Mouse (Mus musculus): ENCODE measurements around the gene Palld. TPM values are rescaled to one million over a fixed set of nuclear protein-coding genes. Genes with fewer than 3 reads are reported as not detected.

The Palld gene
- polyA plus RNA-seq, 1 experiment from 2014 or later, result 70.4 TPM

DNA sequence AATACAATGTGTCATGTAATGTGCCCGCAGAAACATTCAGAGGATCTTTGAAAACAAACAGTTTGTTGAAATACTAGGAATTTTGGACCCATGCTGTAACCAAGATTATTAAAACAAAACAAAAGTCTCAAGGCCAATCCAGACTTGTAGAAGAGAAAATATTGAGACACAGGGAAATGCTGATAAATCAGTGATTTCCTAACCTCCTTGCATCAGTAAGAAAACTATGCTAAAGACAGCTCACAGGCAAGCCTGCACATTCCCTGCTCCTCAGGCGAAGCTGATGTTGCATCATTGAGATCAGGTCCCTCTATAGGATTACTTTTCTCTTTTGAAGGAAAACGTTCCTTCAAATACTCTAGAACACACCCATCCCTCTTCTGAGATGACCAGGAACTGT, 112.5 kb downstream of the Palld start:
- H3K4me2 ChIP-seq (ENCODE audit: low read depth, low read length), result no peak overlapping the region
- no peaks in the 10 kb centered on the region for H3K27me3 ChIP-seq (replicated peaks; ENCODE audit: control insufficient read depth, insufficient read depth, low read length)
- H3K9me3 ChIP-seq (ENCODE audit: control insufficient read depth, low read length), result no peaks in the 10 kb centered on the region
- 80% methylated on average over 3 of the region's 3 CpGs for WGBS
- H3K9ac ChIP-seq (ENCODE audit: low read depth, low read length), result no peak overlapping the region
- H3K4me3 ChIP-seq (ENCODE audit: low read length), result no peak overlapping the region
- no peak overlapping the region for H3K27ac ChIP-seq (ENCODE audit: low read length)
- no peaks in the 10 kb centered on the region for H3K4me1 ChIP-seq (ENCODE audit: control insufficient read depth, insufficient read depth, low read length)
- no peaks in the 10 kb centered on the region for H3K36me3 ChIP-seq (ENCODE audit: control insufficient read depth, insufficient read depth, low read length)
- no peak for ATAC-seq

DNA sequence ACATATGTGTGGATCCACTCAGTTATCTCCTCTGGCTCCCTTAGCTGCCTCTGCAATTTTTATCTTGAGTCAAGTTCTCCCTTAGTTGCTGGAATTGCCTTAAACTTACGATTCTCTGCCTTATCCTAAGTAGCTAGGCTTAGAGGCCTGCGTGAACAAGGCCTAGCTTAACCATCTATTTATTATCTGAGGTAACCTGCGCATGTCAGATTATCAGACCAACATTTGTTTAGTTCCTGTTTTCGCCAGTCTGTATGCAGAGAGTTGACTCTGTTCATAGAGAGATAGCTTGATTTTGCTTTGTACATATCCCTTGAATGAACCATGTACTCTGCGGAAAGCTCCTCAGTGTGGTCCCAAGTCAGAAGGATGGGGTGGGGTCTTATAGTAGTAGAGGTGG, 113.2 kb downstream of the Palld start:
- Histone ChIP-seq H3K9ac (ENCODE audit: low read depth, low read length) (no peak overlapping the region), H3K27ac (ENCODE audit: low read length) (no peak overlapping the region), H3K36me3 (ENCODE audit: control insufficient read depth, insufficient read depth, low read length) (no peaks in the 10 kb centered on the region), H3K4me2 (ENCODE audit: low read depth, low read length) (no peak overlapping the region), H3K9me3 (ENCODE audit: control insufficient read depth, low read length) (no peaks in the 10 kb centered on the region), H3K4me3 (ENCODE audit: low read length) (no peak overlapping the region), H3K4me1 (ENCODE audit: control insufficient read depth, insufficient read depth, low read length) (no peaks in the 10 kb centered on the region), H3K27me3 (replicated peaks; ENCODE audit: control insufficient read depth, insufficient read depth, low read length) (no peaks in the 10 kb centered on the region)
- ATAC-seq, result no peak
- 89% methylated on average over 5 of the region's 5 CpGs for WGBS

DNA sequence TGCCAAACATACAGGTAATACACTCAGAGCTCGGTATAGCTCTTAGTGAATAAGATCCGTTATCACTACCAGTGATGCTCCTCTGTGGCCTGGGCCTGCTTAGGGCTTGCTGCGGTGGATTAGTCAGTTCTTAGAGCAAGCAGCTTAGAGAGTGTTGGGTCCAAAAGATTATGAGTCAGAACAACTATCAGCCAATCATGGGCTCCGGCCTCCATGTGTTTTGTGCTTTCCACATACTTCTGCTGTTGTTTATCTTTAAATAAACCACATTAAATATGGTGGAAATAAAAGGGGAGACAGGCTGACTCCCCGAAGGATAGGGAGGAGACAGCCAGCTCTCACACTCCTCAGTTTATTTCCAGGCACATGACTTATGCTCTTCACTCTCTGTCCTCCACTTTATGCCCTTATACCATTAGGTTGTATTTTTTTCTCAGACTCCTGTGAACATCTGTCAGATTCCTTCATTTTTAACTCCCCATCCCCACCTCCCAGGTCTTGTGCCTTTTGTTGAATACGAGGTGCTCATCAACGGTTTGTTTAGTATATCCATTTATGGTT, 119.5 kb downstream of the Palld start:
- 75% methylated on average over 7 of the region's 7 CpGs for WGBS

GRCm38 (mm10) chr8:61780652-61781257, 121.7 kb downstream of the Palld start:
- H3K9ac ChIP-seq (ENCODE audit: low read depth, low read length), result no peak overlapping the region

More for the DNA sequence above, 119.5 kb downstream of the Palld start:
- H3K4me3 ChIP-seq (ENCODE audit: low read length), result no peak overlapping the region
- no peak for ATAC-seq
- no peak overlapping the region for H3K27ac ChIP-seq (ENCODE audit: low read length)
- no peak overlapping the region for H3K9ac ChIP-seq (ENCODE audit: low read depth, low read length)
- no peaks in the 10 kb centered on the region for H3K9me3 ChIP-seq (ENCODE audit: control insufficient read depth, low read length)
- H3K4me2 ChIP-seq (ENCODE audit: low read depth, low read length), result no peak overlapping the region
- H3K36me3 ChIP-seq (ENCODE audit: control insufficient read depth, insufficient read depth, low read length), result no peaks in the 10 kb centered on the region
- H3K27me3 ChIP-seq (replicated peaks; ENCODE audit: control insufficient read depth, insufficient read depth, low read length), result no peaks in the 10 kb centered on the region
- no peaks in the 10 kb centered on the region for H3K4me1 ChIP-seq (ENCODE audit: control insufficient read depth, insufficient read depth, low read length)

DNA sequence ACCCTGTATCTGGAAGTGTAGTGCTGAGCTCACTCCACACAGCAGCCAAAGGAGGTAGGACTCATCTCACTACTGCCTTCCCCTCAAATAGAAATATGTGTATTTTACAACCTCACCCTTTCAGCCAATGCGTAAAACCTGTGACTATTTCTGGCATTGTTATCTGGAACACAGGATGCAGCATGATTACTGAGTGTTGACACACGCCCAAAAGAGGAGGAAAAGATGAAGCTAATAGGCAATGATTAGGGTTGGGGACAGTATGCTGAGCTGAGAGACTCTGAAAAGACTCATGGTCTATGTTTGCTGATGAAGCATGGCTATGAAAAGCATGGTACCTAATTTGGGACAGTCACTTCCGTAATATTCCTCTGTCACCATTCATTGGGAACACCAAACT, 124.3 kb downstream of the Palld start:
- Histone ChIP-seq H3K4me2 (ENCODE audit: low read depth, low read length) (no peak overlapping the region), H3K27ac (ENCODE audit: low read length) (no peak overlapping the region), H3K36me3 (ENCODE audit: control insufficient read depth, insufficient read depth, low read length) (no peaks in the 10 kb centered on the region), H3K9ac (ENCODE audit: low read depth, low read length) (no peak overlapping the region), H3K4me3 (ENCODE audit: low read length) (no peak overlapping the region), H3K4me1 (ENCODE audit: control insufficient read depth, insufficient read depth, low read length) (0 out of 2 replicates have a peak, but pooled peaks cover 3% of the 10 kb centered on the region), H3K27me3 (replicated peaks; ENCODE audit: control insufficient read depth, insufficient read depth, low read length) (no peaks in the 10 kb centered on the region), H3K9me3 (ENCODE audit: control insufficient read depth, low read length) (no peaks in the 10 kb centered on the region)
- WGBS, result 75% methylated on average over 3 of the region's 3 CpGs
- ATAC-seq, result no peak

More at GRCm38 (mm10) chr8:61780652-61781257, 121.7 kb downstream of the Palld start:
- Histone ChIP-seq H3K36me3 (ENCODE audit: control insufficient read depth, insufficient read depth, low read length) (no peaks in the 10 kb centered on the region), H3K27me3 (replicated peaks; ENCODE audit: control insufficient read depth, insufficient read depth, low read length) (no peaks in the 10 kb centered on the region), H3K4me1 (ENCODE audit: control insufficient read depth, insufficient read depth, low read length) (0 out of 2 replicates have a peak, but pooled peaks cover 3% of the 10 kb centered on the region), H3K4me2 (ENCODE audit: low read depth, low read length) (no peak overlapping the region), H3K4me3 (ENCODE audit: low read length) (no peak overlapping the region), H3K27ac (ENCODE audit: low read length) (no peak overlapping the region), H3K9me3 (ENCODE audit: control insufficient read depth, low read length) (no peaks in the 10 kb centered on the region)
- 68% methylated on average over 5 of the region's 5 CpGs for WGBS
- ATAC-seq, result no peak

- Histone ChIP-seq H3K4me3 (ENCODE audit: low read length) (no peak overlapping the region), H3K36me3 (ENCODE audit: control insufficient read depth, insufficient read depth, low read length) (no peaks in the 10 kb centered on the region), H3K9me3 (ENCODE audit: control insufficient read depth, low read length) (no peaks in the 10 kb centered on the region), H3K4me2 (ENCODE audit: low read depth, low read length) (no peak overlapping the region), H3K27me3 (replicated peaks; ENCODE audit: control insufficient read depth, insufficient read depth, low read length) (no peaks in the 10 kb centered on the region), H3K4me1 (ENCODE audit: control insufficient read depth, insufficient read depth, low read length) (0 out of 2 replicates have a peak, but pooled peaks cover 3% of the 10 kb centered on the region), H3K27ac (ENCODE audit: low read length) (no peak overlapping the region), H3K9ac (ENCODE audit: low read depth, low read length) (no peak overlapping the region)
- WGBS, result 67% methylated on average over 9 of the region's 9 CpGs
- ATAC-seq, result no peak
Observed at GRCm38 (mm10) chr8:61776560-61776959, 125.9 kb downstream of the Palld start.

DNA sequence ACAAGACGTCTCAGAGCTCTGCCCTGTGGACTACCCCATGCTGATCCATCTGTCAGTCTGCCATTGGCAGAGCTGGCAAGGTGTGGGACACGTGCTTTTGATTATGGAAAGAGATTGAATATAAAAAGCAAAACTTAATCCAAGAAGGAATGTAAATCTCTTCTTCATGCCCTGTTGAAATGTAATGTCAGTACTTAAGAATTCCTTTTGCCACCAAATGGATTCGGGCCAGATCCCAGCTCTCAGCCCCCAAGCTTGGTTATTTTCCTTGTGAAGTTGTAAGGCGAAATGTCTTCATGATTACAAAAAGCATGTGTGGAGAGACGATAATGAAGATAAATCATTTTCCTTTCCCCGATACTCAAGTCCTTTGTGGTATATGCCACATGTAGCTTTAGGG, 126.6 kb downstream of the Palld start:
- 0 out of 2 replicates have a peak, but pooled peaks cover 3% of the 10 kb centered on the region for H3K4me1 ChIP-seq (ENCODE audit: control insufficient read depth, insufficient read depth, low read length)
- no peak overlapping the region for H3K27ac ChIP-seq (ENCODE audit: low read length)
- no peak for ATAC-seq
- no peaks in the 10 kb centered on the region for H3K36me3 ChIP-seq (ENCODE audit: control insufficient read depth, insufficient read depth, low read length)
- no peak overlapping the region for H3K4me2 ChIP-seq (ENCODE audit: low read depth, low read length)
- H3K9me3 ChIP-seq (ENCODE audit: control insufficient read depth, low read length), result no peaks in the 10 kb centered on the region
- H3K9ac ChIP-seq (ENCODE audit: low read depth, low read length), result no peak overlapping the region
- 65% methylated on average over 6 of the region's 6 CpGs for WGBS
- no peak overlapping the region for H3K4me3 ChIP-seq (ENCODE audit: low read length)
- H3K27me3 ChIP-seq (replicated peaks; ENCODE audit: control insufficient read depth, insufficient read depth, low read length), result no peaks in the 10 kb centered on the region

DNA sequence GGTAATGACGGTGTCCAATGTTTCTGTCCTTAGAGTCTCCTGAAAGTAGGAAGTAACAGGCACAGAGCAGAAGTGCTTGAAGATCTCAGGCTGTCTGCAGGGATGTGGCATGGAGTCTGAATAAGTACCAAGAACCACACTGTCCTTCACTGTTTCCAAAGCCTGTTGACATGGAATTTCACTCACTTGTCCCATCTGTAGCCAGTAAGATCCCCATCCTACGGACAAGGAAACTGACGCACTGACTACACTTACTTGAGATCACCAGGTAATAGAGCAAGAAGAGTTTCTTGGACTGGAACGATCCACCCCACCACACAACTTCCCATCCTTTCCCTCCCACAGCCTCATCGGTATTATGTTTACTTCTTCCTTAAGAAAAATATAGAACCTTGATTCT, 128.3 kb downstream of the Palld start:
- H3K36me3 ChIP-seq (ENCODE audit: control insufficient read depth, insufficient read depth, low read length), result no peaks in the 10 kb centered on the region
- no peak overlapping the region for H3K4me2 ChIP-seq (ENCODE audit: low read depth, low read length)
- no peak for ATAC-seq

GRCm38 (mm10) chr8:61773595-61774088, 128.8 kb downstream of the Palld start:
- H3K27me3 ChIP-seq (replicated peaks; ENCODE audit: control insufficient read depth, insufficient read depth, low read length), result no peaks in the 10 kb centered on the region
- H3K27ac ChIP-seq (ENCODE audit: low read length), result no peak overlapping the region
- H3K9ac ChIP-seq (ENCODE audit: low read depth, low read length), result no peak overlapping the region
- no peak overlapping the region for H3K4me2 ChIP-seq (ENCODE audit: low read depth, low read length)
- no peak for ATAC-seq
- no peaks in the 10 kb centered on the region for H3K9me3 ChIP-seq (ENCODE audit: control insufficient read depth, low read length)
- no peaks in the 10 kb centered on the region for H3K36me3 ChIP-seq (ENCODE audit: control insufficient read depth, insufficient read depth, low read length)
- 55% methylated on average over 4 of the region's 4 CpGs for WGBS
- 0 out of 2 replicates have a peak, but pooled peaks cover 3% of the 10 kb centered on the region for H3K4me1 ChIP-seq (ENCODE audit: control insufficient read depth, insufficient read depth, low read length)
- H3K4me3 ChIP-seq (ENCODE audit: low read length), result no peak overlapping the region

More for the DNA sequence above, 128.3 kb downstream of the Palld start:
- no peak overlapping the region for H3K27ac ChIP-seq (ENCODE audit: low read length)
- H3K9me3 ChIP-seq (ENCODE audit: control insufficient read depth, low read length), result no peaks in the 10 kb centered on the region
- 82% methylated on average over 5 of the region's 5 CpGs for WGBS
- 0 out of 2 replicates have a peak, but pooled peaks cover 3% of the 10 kb centered on the region for H3K4me1 ChIP-seq (ENCODE audit: control insufficient read depth, insufficient read depth, low read length)
- no peak overlapping the region for H3K9ac ChIP-seq (ENCODE audit: low read depth, low read length)
- H3K4me3 ChIP-seq (ENCODE audit: low read length), result no peak overlapping the region
- no peaks in the 10 kb centered on the region for H3K27me3 ChIP-seq (replicated peaks; ENCODE audit: control insufficient read depth, insufficient read depth, low read length)
